Mouse (Mus musculus): ENCODE measurements at regions not wholly inside any gene's neighbourhood (a gene's known extent, or its start where the extent isn't known, plus 50 kb on each side); places are given as distances from the start of the nearest gene placed in this dataset.

DNA sequence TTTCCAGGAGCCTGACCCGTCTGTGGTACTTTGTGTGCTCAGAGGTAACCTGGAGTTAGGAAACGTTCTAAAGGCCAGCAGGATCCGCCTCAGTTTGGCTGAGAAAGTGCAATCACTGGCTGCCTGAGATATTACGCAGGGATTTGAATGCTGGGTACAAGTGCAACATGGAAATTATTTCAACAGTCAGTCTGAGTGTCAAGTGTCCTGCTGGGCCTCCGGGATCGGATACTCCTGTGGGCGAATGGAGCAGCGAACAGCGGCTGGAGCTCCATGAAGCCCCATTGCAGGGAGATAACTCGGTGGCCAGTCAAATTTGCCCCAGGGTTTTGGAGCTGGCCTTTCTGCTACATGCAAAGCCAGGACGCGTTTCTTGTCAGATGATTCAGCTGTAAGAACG, 332.4 kb downstream of the Foxo1 start:
- DNase-seq (ENCODE audit: low spot score), result no peak

DNA sequence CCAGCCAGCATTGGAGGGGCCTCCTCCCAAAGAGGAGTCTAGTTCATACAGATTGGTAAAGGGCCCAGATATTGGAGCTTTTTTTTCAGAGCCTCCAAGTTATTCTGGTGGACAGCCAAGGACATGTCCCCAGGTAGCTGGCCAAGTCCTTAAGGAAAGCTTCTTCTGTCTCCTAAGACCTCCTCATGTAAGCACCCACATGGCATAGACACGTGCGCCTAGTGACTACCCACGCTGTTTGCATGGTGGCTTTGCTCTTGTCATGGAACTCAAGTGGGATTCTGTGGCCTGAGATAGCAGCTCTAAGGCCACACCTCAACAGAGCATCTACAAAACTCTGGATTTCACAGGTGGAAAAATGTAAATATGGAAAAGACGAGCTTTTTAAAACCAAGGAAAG, 332.0 kb downstream of the Foxo1 start:
- DNase-seq (ENCODE audit: low spot score), result no peak

DNA sequence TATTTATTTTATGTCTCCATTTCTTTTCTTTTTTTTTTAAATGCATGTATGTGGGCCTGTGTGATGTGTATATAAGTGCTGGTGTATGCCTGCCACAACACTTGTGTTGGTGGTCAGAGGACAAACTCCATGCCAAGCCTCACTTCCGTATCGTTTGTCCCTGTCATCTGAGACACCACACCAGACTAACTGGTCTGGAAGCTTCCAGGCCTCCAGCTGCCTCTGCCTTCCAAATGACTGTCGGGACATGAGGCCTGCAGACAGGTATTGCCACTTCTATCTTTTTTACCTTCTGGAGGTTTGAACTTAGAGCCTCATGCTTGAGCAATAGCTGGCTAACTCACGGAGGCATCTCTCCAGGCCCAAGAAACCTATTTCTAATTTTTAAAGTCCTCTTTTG, 318.3 kb downstream of the Foxo1 start:
- no peak for DNase-seq (ENCODE audit: low spot score)

- no peak for DNase-seq (ENCODE audit: low spot score)
Observed at GRCm38 (mm10) chr3:52579917-52580316, 311.8 kb downstream of the Foxo1 start.

- no peak for DNase-seq (ENCODE audit: low spot score)
Observed at GRCm38 (mm10) chr3:52579096-52579495, 311.0 kb downstream of the Foxo1 start.

GRCm38 (mm10) chr3:52576703-52577244, 308.6 kb downstream of the Foxo1 start:
- no peak for DNase-seq (ENCODE audit: low spot score)

GRCm38 (mm10) chr3:52575237-52575798, 307.2 kb downstream of the Foxo1 start:
- no peak for DNase-seq (ENCODE audit: low spot score)

GRCm38 (mm10) chr3:52574341-52574740, 306.2 kb downstream of the Foxo1 start:
- no peak for DNase-seq (ENCODE audit: low spot score)

- DNase-seq (ENCODE audit: low spot score), result no peak
Observed at GRCm38 (mm10) chr3:52573806-52574205, 305.7 kb downstream of the Foxo1 start.

- no peak for DNase-seq (ENCODE audit: low spot score)
Observed at GRCm38 (mm10) chr3:52572514-52573485, 304.7 kb downstream of the Foxo1 start.

DNA sequence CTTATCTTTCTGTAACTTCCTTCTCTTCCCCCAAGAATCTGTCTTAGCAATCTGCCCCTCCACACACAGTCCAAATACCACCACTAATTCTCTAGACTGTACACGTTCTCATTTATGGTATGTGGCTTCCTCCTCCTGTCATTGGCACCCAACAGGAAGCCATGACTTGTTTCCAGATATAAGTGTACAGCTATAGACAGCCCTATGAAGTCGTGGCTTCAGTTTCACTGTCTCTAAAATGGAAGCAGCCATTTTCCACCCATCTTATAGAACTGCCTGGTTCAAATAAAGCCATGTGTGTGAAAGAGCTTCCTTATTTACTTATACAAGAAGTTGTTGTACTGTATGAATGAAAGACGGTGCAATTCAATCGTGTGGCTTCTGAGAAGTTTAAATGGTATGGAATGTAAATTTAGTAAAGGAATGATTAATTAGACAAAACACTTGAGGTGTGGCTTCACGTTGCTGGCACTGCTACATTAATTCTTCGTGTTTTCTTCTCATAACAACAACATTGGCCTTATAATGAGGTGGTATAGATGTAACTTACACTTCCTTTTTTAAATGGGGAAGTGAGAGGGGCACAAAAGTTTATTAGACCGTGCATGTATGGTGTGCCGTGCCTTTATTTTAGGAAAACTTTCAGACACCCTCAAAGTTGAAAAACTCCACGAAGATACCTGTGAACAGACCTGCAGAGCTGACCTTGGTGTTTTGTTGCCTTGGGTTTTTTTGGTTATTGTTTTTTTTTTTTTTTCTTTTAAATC, 299.7 kb downstream of the Foxo1 start:
- no peak for DNase-seq (ENCODE audit: low spot score)

GRCm38 (mm10) chr3:52563595-52563994, 295.5 kb downstream of the Foxo1 start:
- DNase-seq (ENCODE audit: low spot score), result no peak

GRCm38 (mm10) chr3:52562816-52563215, 294.7 kb downstream of the Foxo1 start:
- no peak for DNase-seq (ENCODE audit: low spot score)

DNA sequence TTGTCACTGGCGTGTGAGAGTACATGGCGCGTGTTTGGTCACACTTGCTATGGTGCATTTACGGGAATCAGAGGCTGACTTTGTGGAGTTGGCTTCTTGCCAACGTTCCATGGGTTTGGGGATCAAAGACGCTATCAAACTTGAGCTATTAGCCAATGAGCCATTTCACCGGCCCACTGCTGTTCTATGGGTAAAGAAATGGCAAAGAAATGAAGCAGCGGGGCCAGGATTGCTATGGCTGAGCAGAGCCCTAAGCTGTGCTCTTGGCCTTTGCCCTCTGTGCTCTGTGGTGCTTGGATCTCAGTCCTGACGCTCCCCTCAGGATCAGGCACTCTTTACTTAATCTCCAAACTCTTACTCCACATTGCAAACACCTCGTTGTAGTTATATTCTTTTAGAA, 291.3 kb downstream of the Foxo1 start:
- DNase-seq (ENCODE audit: low spot score), result no peak

GRCm38 (mm10) chr3:52558765-52559164, 290.6 kb downstream of the Foxo1 start:
- DNase-seq (ENCODE audit: low spot score), result no peak

DNA sequence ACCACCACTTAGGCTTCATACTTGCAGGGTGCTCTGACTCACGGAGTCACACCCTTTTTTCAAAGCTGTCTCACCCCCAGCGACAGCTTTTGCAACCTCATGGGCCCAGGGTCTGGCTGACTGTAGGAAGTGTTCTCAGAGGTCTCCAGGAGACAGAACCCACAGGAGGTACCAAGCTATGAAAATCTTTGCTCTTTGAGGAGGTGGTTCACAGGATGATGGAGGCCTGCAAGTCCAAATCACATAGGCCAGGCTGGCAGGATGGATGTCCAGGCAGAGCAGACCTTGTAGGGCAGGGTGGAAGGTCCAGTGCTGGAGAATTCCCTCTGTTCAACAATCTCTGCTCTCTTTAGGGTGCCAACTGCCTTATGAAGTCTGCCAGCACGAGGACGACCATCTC, 289.2 kb downstream of the Foxo1 start:
- DNase-seq (ENCODE audit: low spot score), result no peak

DNA sequence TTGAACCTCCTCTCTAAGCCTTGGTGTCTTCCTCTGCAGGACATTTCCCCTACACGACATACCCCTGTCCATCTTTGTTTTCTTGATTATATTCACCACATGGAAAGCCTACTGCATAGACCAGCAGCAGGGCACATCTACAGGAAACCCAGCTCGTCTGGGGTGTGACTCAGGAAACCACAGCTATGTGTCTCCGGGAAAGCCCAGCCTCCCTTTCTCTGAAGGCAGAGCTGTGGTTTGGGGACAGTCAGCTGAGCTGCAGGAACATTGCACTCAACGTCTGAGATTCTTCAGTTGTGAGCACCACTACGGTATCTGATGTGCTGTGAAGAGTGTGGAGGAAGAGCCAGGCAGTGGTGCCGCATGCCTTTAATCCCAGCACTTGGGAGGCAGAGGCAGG, 286.9 kb downstream of the Foxo1 start:
- no peak for DNase-seq (ENCODE audit: low spot score)

- DNase-seq (ENCODE audit: low spot score), result no peak
Observed at GRCm38 (mm10) chr3:52554490-52554889, 286.4 kb downstream of the Foxo1 start.

- no peak for DNase-seq (ENCODE audit: low spot score)
Observed at GRCm38 (mm10) chr3:52548201-52548893, 280.2 kb downstream of the Foxo1 start.

DNA sequence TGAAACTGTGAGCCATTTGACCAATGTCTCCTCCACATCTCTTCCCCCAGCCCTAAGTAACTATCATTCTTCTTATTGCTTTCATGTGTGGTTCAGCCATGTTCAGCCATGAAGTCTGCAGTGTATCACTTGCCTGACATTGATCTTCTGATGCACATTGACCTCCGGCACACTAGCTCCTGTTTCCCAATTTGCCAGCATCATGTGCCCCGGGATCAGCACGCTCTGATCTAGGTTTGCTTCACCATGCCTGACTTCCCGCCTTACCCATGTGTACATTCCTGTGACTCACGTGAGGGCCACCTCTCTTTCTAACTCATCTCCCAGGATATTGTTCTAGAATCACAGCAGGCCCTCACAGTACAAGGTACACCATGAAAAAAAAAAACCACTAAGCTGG, 277.9 kb downstream of the Foxo1 start:
- no peak for DNase-seq (ENCODE audit: low spot score)

DNA sequence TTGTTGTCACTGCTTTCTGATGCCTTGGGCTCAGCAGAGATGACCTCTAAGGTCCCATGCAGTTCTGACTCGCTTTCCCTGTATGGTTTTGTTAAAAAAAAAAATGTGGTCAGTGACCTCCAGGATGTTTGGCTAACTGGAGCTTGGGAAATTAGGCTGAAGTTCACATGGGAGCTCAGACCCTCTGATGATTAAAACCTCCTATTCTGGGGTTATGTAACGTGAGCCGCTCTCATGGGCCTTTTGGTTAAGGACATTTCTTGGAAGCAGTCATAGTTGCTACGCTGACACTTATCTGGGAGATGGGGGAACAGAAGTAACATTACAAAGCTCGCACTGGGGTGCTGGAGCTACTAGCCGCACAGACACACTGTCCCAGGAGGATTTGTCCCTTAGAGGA, 274.9 kb downstream of the Foxo1 start:
- DNase-seq (ENCODE audit: low spot score), result no peak

DNA sequence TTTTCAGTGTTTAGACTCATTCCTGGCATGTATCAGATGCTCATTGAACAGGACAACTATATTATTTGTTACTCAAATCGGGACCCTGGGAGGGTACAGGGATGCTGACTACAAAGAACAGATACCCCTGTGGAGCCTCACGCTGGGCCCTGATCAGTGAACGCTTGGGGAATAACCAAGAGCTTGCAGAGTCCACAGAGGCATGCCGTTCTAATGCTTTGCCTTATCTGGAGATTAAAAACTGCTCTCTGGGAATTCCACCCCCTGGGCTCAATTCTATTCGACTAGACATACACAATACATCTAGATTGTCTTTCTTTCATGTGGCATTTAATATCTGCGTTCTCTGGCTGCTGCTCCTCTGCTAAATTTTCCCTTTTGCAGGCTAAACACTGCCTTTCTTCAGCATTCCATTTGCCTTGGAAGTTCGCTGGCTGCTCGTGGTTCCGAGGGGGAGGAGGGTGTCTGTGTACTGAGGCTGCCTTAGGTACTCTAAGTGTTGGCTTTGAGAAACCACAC, 272.8 kb downstream of the Foxo1 start:
- DNase-seq (ENCODE audit: low spot score), result no peak
